Mouse (Mus musculus): ENCODE data around the gene Srd5a1. TPM values are rescaled to one million over a fixed set of nuclear protein-coding genes. Genes with fewer than 3 reads are reported as not detected.
"Not testable (repeated sequence)": the region's sequence is repeated elsewhere in the genome, so short reads cannot be mapped to it uniquely, and the experiment has no call there.

The Srd5a1 gene
- total and polyA plus RNA-seq, 2 experiments from 2014 or later: 22.6 to 34.7 TPM

DNA sequence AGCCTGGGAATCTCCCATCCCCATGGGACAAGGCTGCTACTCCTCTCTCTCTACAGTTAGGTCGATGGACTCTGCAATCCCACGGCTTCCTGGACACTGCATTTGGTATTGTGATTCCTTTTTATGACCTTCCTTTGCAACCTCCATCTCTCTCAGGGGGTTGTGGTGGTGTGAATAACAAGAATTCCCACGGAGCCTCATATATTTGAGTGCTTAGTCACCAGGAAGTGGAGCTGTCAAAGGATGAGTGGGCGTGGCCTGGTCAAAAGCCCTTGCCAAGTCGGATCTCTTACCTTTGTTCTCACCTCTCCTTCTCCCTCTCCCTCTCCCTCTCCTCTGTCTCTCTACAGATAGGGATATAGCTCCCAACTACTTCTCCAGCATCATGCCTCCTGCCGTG is 25.4 kb downstream of the Srd5a1 start:
- ATAC-seq: no peak
- 62% methylated on average over 6 of the region's 6 CpGs for WGBS

DNA sequence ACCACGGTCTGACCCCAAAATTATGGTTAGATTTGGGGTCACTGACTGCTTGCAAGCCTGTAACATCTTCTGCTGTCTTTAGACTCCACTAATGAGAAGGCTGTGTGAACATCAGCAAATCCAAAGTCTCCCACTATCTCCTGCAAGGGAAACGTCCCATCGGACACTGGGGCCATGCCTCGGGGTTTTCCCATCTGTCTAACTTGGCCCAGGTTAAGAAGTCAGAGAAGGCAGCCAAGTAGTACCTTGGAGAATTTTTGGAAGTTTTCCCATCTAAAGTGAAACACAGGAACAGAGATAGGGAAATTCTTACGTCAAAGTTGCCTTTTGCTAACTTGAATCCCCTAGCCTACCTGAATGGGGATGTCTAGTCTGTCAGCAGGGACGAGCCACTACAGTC is 27.7 kb downstream of the Srd5a1 start:
- DNase-seq (ENCODE audit: low spot score): no peak
- no peaks in the 10 kb centered on the region for H3K27me3 ChIP-seq (ENCODE audit: insufficient read depth, low read length)

More for the DNA sequence above, 25.4 kb downstream of the Srd5a1 start:
- Histone ChIP-seq H3K27me3 (ENCODE audit: insufficient read depth, low read length) (no peaks in the 10 kb centered on the region), H3K4me3 (ENCODE audit: low read length) (no peak overlapping the region), H3K36me3 (ENCODE audit: insufficient read depth, low read length) (no peaks in the 10 kb centered on the region), H3K9me3 (ENCODE audit: low read length) (no peaks in the 10 kb centered on the region), H3K4me1 (ENCODE audit: insufficient read depth, low read length) (no peaks in the 10 kb centered on the region), H3K9ac (replicated peaks; ENCODE audit: low read length) (no peak overlapping the region), H3K4me2 (ENCODE audit: low read depth, low read length) (no peak overlapping the region), H3K27ac (no peak overlapping the region)
- TF ChIP-seq CTCF (IDR thresholded peaks at IDR 0.05; ENCODE audit: low read depth): no peak
- DNase-seq (ENCODE audit: low spot score): no peak

DNA sequence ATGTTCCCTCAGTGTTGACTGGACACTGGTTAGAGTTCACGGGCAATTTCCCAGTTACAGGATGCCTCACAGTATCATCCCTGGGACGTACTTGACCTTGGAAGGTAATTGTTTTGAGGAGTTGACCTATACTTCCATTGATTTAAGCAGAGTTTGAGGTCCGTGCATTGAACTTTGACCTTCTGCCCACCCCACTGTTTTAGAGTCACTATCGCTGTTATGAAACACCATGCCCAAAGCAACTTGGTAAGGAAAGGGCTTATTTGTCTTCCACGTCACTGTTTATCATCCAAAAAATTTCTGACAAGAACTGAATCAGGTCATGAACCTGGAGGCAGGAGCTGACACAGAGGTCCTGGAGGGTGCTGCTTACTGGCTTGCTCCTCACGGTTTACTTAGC is 28.8 kb downstream of the Srd5a1 start:
- ATAC-seq (no peak), DNase-seq (ENCODE audit: low spot score) (no peak)
- H3K27me3 ChIP-seq (ENCODE audit: insufficient read depth, low read length): no peaks in the 10 kb centered on the region
- 92% methylated on average over 6 of the region's 6 CpGs for WGBS
- no peak overlapping the region for H3K4me2 ChIP-seq (ENCODE audit: low read depth, low read length)
- no peak for TF ChIP-seq CTCF (IDR thresholded peaks at IDR 0.05; ENCODE audit: low read depth)
- H3K9ac ChIP-seq (replicated peaks; ENCODE audit: low read length): no peak overlapping the region
- no peaks in the 10 kb centered on the region for H3K9me3 ChIP-seq (ENCODE audit: low read length)
- no peak overlapping the region for H3K27ac ChIP-seq
- no peak overlapping the region for H3K4me3 ChIP-seq (ENCODE audit: low read length)
- H3K36me3 ChIP-seq (ENCODE audit: insufficient read depth, low read length): no peaks in the 10 kb centered on the region
- H3K4me1 ChIP-seq (ENCODE audit: insufficient read depth, low read length): no peaks in the 10 kb centered on the region

More for the DNA sequence above, 27.7 kb downstream of the Srd5a1 start:
- Histone ChIP-seq H3K9me3 (ENCODE audit: low read length) (no peaks in the 10 kb centered on the region), H3K4me3 (ENCODE audit: low read length) (no peak overlapping the region), H3K4me1 (ENCODE audit: insufficient read depth, low read length) (no peaks in the 10 kb centered on the region), H3K36me3 (ENCODE audit: insufficient read depth, low read length) (no peaks in the 10 kb centered on the region), H3K9ac (replicated peaks; ENCODE audit: low read length) (no peak overlapping the region), H3K4me2 (ENCODE audit: low read depth, low read length) (no peak overlapping the region), H3K27ac (no peak overlapping the region)
- ATAC-seq: no peak
- no peak for TF ChIP-seq CTCF (IDR thresholded peaks at IDR 0.05; ENCODE audit: low read depth)
- whole genome bisulfite sequencing: 90% methylated on average over 6 of the region's 6 CpGs

DNA sequence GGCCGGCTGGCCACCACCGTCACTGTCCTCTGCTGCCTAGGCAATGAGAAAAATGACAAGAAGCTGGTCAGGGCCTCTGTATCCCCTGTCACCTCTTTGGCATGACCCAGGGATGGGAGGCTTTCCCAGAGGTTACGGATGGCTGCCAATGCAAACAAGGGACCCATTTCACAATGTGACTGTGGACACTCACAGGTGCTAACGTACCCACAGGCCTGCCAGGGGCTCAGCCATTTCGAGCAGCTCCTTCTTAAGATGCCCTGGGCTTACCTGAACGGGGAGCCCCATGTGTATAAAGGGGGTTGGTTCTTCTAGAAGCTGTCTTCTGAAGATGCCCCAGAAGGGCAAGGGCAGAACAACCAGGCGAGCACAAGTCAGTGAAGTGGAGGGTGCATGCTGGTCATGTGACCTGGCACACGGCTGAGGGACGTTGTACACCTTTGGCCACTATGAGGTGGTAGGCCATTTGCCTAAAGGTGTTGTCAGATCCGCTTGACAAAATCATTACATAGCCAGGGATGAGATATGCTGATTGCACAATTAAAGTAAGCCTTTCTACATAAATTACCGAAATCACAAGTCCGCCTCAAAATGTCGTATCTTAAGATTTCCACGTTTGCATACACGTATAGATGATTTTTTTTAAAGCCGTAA is 33.9 kb downstream of the Srd5a1 start:
- H3K4me2 ChIP-seq (ENCODE audit: low read depth, low read length): no peak overlapping the region
- no peak for DNase-seq (ENCODE audit: low spot score)
- no peak overlapping the region for H3K27ac ChIP-seq
- no peak overlapping the region for H3K9ac ChIP-seq (replicated peaks; ENCODE audit: low read length)
- no peak overlapping the region for H3K4me3 ChIP-seq (ENCODE audit: low read length)
- H3K9me3 ChIP-seq (ENCODE audit: low read length): no peaks in the 10 kb centered on the region
- ATAC-seq: no peak
- 90% methylated on average over 16 of the region's 16 CpGs for WGBS
- no peaks in the 10 kb centered on the region for H3K4me1 ChIP-seq (ENCODE audit: insufficient read depth, low read length)
- H3K36me3 ChIP-seq (ENCODE audit: insufficient read depth, low read length): no peaks in the 10 kb centered on the region
- H3K27me3 ChIP-seq (ENCODE audit: insufficient read depth, low read length): no peaks in the 10 kb centered on the region
- TF ChIP-seq CTCF (IDR thresholded peaks at IDR 0.05; ENCODE audit: low read depth): no peak

DNA sequence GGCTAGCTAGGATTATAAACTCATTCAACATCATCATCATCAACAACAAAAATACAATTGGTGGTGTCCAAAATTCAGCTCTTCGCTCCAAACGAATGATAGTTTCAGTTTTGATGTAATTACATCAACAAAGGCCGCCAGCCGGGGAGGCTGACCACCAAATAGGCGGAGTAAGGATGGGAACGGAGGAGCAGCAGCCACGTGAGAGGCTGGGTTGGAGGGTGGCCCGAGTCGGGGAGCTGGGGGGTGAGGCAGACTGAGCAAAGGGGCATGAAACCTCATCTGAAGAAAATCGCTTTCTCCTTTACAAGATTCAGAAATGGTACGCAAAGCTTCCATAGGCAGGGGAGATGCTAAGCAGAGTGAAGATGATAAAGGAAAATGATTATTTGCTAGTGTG is 34.6 kb downstream of the Srd5a1 start:
- 58% methylated on average over 11 of the region's 11 CpGs for WGBS
- H3K4me3 ChIP-seq (ENCODE audit: low read length): no peak overlapping the region
- no peak overlapping the region for H3K9ac ChIP-seq (replicated peaks; ENCODE audit: low read length)
- no peak overlapping the region for H3K4me2 ChIP-seq (ENCODE audit: low read depth, low read length)
- no peaks in the 10 kb centered on the region for H3K9me3 ChIP-seq (ENCODE audit: low read length)
- no peak overlapping the region for H3K27ac ChIP-seq
- H3K4me1 ChIP-seq (ENCODE audit: insufficient read depth, low read length): no peaks in the 10 kb centered on the region
- H3K27me3 ChIP-seq (ENCODE audit: insufficient read depth, low read length): no peaks in the 10 kb centered on the region
- no peak for TF ChIP-seq CTCF (IDR thresholded peaks at IDR 0.05; ENCODE audit: low read depth)
- ATAC-seq (no peak), DNase-seq (ENCODE audit: low spot score) (no peak)
- H3K36me3 ChIP-seq (ENCODE audit: insufficient read depth, low read length): no peaks in the 10 kb centered on the region

DNA sequence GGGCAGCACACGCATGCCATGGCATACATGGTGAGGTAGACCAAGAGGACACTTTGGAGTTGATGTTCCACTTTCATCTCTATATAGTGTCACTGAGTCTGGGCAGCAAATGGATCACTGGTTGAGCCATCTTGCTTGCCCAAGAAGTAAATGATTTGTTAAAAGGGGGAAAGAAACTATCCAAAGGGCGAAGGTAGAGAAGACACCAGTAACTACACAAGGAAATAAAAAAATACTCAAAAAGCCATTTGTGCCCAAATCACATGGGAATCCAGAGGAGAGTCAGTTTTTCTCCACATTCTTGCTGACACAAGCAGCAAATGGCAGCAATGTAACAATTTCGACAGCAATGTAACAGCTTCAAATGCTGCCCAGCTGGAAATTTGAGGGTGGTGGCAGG is 38.6 kb downstream of the Srd5a1 start:
- ATAC-seq: no peak
- WGBS: 94% methylated on average over 3 of the region's 3 CpGs

DNA sequence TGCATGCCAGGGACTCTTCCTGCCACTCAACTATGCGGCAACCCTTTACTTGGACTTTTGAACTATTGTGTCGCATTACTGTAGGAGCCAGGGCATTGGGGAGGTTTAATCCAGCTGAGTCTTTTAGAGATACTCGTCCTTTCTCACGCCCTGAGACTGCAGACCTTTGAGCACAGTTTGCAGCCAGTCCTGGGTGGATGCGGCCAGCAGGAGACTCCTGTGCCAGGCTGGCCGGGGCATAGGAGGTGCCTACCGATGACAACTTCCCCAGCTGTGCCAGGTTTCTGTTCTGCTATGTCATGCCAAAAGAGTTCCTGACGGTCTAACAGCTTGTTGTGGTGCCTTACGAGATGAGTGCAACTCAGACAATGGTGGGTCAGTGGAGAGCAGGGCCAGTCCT is 42.0 kb downstream of the Srd5a1 start:
- Histone ChIP-seq H3K27ac (no peak overlapping the region), H3K36me3 (ENCODE audit: insufficient read depth, low read length) (no peaks in the 10 kb centered on the region), H3K4me2 (ENCODE audit: low read depth, low read length) (no peak overlapping the region), H3K9me3 (ENCODE audit: low read length) (no peaks in the 10 kb centered on the region), H3K27me3 (ENCODE audit: insufficient read depth, low read length) (no peaks in the 10 kb centered on the region), H3K9ac (replicated peaks; ENCODE audit: low read length) (no peak overlapping the region), H3K4me1 (ENCODE audit: insufficient read depth, low read length) (no peaks in the 10 kb centered on the region), H3K4me3 (ENCODE audit: low read length) (no peak overlapping the region)
- ATAC-seq (no peak), DNase-seq (ENCODE audit: low spot score) (no peak)
- no peak for TF ChIP-seq CTCF (IDR thresholded peaks at IDR 0.05; ENCODE audit: low read depth)
- WGBS: 80% methylated on average over 9 of the region's 9 CpGs

More for the DNA sequence above, 38.6 kb downstream of the Srd5a1 start:
- Histone ChIP-seq H3K4me3 (ENCODE audit: low read length) (no peak overlapping the region), H3K27me3 (ENCODE audit: insufficient read depth, low read length) (no peaks in the 10 kb centered on the region), H3K9ac (replicated peaks; ENCODE audit: low read length) (no peak overlapping the region), H3K4me2 (ENCODE audit: low read depth, low read length) (no peak overlapping the region), H3K27ac (no peak overlapping the region), H3K9me3 (ENCODE audit: low read length) (no peaks in the 10 kb centered on the region), H3K4me1 (ENCODE audit: insufficient read depth, low read length) (no peaks in the 10 kb centered on the region), H3K36me3 (ENCODE audit: insufficient read depth, low read length) (no peaks in the 10 kb centered on the region)
- no peak for DNase-seq (ENCODE audit: low spot score)
- no peak for TF ChIP-seq CTCF (IDR thresholded peaks at IDR 0.05; ENCODE audit: low read depth)

DNA sequence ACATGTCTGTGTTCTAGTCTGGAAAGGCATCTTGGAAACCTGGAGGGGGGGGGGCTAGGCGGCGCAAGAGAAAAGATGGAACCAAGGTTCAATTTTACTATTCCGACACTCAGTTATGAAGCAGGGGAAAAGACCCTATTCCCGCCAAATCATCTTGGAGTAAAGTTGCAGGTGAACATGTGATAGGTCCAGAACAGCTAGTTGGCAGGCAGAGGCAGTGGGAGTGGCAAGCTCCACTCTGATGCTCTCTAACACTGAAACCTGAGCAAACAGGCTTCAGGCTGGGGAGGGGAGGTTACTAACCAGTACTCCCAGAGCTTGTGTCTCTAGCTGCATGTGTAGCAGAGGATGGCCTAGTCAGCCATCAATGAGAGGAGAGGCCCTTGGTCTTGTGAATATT is 45.8 kb downstream of the Srd5a1 start:
- H3K9ac ChIP-seq (replicated peaks; ENCODE audit: low read length); H3K4me3 ChIP-seq (ENCODE audit: low read length); H3K9me3 ChIP-seq (ENCODE audit: low read length); H3K4me1 ChIP-seq (ENCODE audit: insufficient read depth, low read length); H3K27me3 ChIP-seq (ENCODE audit: insufficient read depth, low read length); H3K36me3 ChIP-seq (ENCODE audit: insufficient read depth, low read length); H3K27ac ChIP-seq; DNase-seq (ENCODE audit: low spot score); H3K4me2 ChIP-seq (ENCODE audit: low read depth, low read length); ATAC-seq: not testable (repeated sequence)
- 95% methylated on average over 4 of the region's 4 CpGs for WGBS

Measured in hindbrain, postnatal 0 days (tissue).